Mouse (Mus musculus): ENCODE data around the gene Asic2. TPM values are rescaled to one million over a fixed set of nuclear protein-coding genes. Genes with fewer than 3 reads are reported as not detected.

Gene Asic2
- total RNA-seq, 4 experiments from 2014 or later = 0.13 to 1.5 (median 0.41) TPM

DNA sequence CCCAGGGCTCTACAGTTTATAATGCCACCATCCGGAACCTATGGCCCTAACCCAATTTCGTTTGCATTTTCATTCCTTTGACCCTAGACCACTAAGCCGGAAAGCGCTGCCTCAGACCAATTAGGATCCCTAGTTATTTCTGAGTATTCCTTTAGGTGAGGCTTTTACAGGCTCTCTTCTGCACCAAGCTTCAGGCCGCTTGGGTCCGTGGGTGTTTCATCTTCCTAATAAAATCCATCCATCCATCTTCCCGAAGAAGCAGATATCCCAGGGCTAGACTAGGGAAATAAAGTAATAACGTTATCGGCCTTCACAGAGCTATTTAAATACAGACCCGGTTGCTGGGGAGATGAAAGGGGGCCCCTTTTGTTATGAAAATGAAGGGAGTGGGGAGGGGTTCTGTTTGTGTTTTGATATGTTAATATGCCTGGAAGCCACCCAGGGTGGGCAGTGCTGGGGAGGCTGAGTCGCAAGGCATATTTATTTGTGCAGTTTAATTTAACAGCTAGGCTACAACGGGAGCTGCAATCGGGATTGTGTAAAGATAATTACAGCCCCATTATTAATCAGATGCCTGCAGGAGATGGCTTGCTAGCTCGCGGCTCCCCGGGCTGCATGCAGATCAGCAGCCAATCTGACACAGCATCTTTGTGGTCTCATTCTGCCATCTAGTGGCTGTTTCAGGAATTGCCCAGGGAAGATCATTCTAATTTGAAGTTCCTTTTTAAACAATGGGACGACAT, 355.3 kb downstream of the Asic2 start:
- DNase-seq (ENCODE audit: low spot score in 2 of 2) = peak; percentile 34 to 38

GRCm38 (mm10) chr11:81611948-81612797, 356.1 kb downstream of the Asic2 start:
- DNase-seq (ENCODE audit: low spot score in 2 of 2) = no peak

GRCm38 (mm10) chr11:81610506-81610905, 357.8 kb downstream of the Asic2 start:
- no peak for DNase-seq (ENCODE audit: low spot score in 2 of 2)

GRCm38 (mm10) chr11:81602971-81603370, 365.3 kb downstream of the Asic2 start:
- DNase-seq (ENCODE audit: low spot score in 2 of 2) = no peak

GRCm38 (mm10) chr11:81601736-81602135, 366.5 kb downstream of the Asic2 start:
- no peak for DNase-seq (ENCODE audit: low spot score in 2 of 2)

- no peak for DNase-seq (ENCODE audit: low spot score in 2 of 2)
Observed at GRCm38 (mm10) chr11:81597601-81598000, 370.7 kb downstream of the Asic2 start.

DNA sequence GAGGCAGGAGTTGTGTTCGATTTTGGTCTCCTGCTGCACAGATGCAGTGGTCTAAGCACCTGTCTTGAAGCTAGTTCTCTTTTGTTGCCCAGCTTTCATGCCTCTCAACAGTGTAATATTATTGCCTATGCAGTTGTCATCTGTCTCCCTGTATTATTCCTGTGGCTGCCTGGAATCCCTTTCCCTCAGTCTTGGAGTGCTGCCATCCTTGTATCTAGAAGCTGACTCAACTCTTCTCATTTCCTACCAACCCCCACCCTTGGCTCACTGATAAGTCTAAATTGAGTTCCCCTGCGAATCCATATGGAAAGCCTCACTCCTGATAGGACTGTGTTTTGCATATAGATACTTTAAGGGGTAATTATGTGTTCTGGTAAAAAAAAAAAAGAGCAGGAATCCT, 373.0 kb downstream of the Asic2 start:
- no peak for DNase-seq (ENCODE audit: low spot score in 2 of 2)

GRCm38 (mm10) chr11:81592776-81593175, 375.5 kb downstream of the Asic2 start:
- DNase-seq (ENCODE audit: low spot score in 2 of 2) = no peak

DNA sequence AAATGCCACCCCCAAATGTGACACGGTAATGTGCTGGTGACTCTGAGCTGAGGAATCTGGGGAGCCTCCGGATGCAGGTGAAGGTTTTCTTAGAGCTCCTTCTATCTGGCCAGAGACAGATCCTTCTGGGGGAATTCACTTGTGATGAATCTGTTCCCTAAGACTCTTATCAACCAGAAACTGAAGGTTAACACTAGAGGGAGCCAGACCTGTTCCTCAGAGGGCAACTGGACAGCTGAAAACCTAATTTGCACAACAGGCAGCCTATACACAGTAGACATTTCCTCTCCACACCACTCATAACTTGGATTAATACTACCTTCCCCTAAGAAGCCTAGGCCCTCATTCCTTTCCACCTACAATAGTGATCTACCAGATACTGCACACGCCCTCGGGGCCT, 377.3 kb downstream of the Asic2 start:
- DNase-seq (ENCODE audit: low spot score in 2 of 2) = no peak

GRCm38 (mm10) chr11:81588630-81589029, 379.6 kb downstream of the Asic2 start:
- DNase-seq (ENCODE audit: low spot score in 2 of 2) = peak; percentile 31

- DNase-seq (ENCODE audit: low spot score in 2 of 2) = no peak
Observed at GRCm38 (mm10) chr11:81587942-81588341, 380.3 kb downstream of the Asic2 start.

DNA sequence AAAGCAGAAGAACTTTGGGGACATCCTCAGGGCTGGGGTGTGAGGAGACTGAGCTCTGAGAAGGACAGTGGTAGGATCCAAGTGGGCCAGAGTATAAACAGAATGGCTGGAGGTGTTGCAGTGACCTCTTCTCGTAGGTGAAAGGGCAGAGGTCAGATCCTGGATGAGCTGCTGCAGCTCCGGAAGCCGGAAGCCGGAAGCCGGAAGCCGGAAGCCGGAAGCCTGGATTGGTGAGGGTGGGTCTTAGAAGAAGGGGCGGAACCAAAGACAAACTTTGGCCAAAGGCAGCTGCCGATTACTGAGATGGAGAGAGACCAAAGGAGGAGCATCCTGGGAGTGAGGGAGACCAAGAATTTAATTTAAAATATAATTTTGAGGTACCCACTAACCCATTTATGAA, 381.1 kb downstream of the Asic2 start:
- DNase-seq (ENCODE audit: low spot score in 2 of 2) = no peak

DNA sequence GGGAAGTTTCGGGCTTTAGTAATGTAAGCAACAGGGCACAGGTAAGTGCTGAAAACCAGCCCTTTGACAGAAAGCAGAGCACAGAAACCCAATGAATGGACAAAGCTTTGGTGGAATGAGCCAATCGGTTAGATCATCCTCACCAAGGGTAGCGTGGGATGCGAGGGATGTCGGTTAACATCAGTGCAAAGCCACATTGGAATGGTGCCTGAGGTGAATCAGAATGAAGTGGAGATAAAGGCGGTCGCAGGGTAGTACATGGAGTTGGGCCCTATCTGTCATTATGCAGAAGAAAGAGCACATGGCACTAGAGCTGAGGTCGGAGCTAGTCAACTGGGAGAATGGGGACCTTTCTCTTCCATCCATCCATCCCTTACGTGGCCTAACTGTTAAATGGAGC, 383.8 kb downstream of the Asic2 start:
- DNase-seq (ENCODE audit: low spot score in 2 of 2) = no peak

GRCm38 (mm10) chr11:81583195-81583594, 385.1 kb downstream of the Asic2 start:
- no peak for DNase-seq (ENCODE audit: low spot score in 2 of 2)

- no peak for DNase-seq (ENCODE audit: low spot score in 2 of 2)
Observed at GRCm38 (mm10) chr11:81582161-81582560, 386.1 kb downstream of the Asic2 start.

DNA sequence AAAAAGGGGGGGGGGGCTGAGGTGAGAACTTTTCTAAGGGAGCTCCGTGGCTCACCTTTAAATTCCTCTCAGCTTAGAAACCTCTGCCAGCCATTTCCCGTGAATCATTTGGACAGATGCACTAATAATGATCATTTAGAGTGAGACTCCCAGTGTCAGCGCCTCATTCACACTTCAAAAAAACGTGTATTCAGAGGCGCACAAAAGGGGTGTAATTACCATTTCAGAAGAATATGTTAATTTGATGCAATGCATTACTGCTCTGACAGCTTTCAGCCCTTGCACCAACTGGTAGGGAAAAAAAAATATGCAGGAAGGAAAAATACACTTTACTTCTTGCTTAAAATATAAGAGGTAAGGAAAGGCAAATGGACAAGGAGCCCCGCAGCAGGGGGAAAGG, 388.5 kb downstream of the Asic2 start:
- no peak for DNase-seq (ENCODE audit: low spot score in 2 of 2)

GRCm38 (mm10) chr11:81570406-81570805, 397.9 kb downstream of the Asic2 start:
- no peak for DNase-seq (ENCODE audit: low spot score in 2 of 2)

GRCm38 (mm10) chr11:81564857-81565256, 403.4 kb downstream of the Asic2 start:
- no peak for DNase-seq (ENCODE audit: low spot score in 2 of 2)

DNA sequence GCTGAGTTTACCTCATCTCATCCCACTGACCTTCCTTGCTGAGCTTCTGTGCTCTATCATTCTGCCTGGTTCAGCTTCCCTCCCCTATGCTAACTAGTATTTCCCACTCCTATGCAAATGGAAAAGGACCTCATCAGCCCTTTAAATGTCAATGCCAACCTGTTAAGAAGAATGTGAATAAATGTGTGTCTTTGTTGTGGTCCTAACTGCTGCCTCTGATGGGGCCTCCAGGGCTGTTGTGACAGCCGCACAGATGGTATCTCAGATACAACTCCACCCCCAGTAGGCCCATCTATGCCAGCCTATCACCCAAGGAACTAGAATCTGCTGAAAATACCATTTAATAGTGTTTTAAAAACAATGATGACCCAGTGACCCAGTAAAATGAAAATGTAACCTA, 407.9 kb downstream of the Asic2 start:
- no peak for DNase-seq (ENCODE audit: low spot score in 2 of 2)

GRCm38 (mm10) chr11:81543189-81543588, 425.1 kb downstream of the Asic2 start:
- no peak for DNase-seq (ENCODE audit: low spot score in 2 of 2)

DNA sequence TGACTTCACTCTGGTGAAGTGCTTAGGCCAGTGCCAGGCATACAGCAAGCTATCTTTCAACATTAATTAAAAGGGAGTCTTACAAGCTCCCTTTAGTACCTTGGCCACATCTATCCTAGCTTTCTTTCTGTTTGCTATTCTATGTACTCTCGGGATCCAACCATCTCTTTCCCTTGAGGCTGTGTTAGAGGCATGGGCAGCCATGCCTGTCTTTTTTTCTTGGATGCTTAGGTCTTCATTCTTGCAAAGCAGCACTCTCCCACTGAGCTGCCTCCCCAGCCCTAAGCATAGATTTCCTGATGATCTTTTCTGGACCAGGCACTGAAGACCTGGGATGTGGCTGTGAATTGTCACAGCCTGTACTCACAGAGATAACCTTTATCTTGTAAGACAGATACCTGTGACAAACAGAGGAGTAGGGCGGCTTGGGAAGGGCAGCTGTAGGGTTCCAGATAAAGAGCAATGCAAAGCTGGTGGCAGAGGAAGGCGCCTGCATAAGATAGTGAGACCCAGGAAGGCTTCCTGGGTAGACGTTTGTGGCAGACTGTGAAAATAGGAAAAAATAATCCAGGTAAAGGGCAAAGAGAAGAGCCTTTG, 433.0 kb downstream of the Asic2 start:
- no peak for DNase-seq (ENCODE audit: low spot score in 2 of 2)

- DNase-seq (ENCODE audit: low spot score in 2 of 2) = no peak
Observed at GRCm38 (mm10) chr11:81534686-81535085, 433.6 kb downstream of the Asic2 start.
